Mouse (Mus musculus) MEL (cell line): ENCODE measurements at regions not wholly inside any gene's neighbourhood (a gene's known extent, or its start where the extent isn't known, plus 50 kb on each side); places are given as distances from the start of the nearest gene placed in this dataset.
"Not testable (repeated sequence)": the region's sequence is repeated elsewhere in the genome, so short reads cannot be mapped to it uniquely, and the experiment has no call there.

Experiments
- DNase-seq: peaks from one replicate; pipeline ENCODE4 v3.0.0; 2011; ENCODE audit warnings: low read depth, low spot score
- H3K27ac ChIP-seq: 2 replicates; pipeline ENCODE4 v1.5.1; 2012; ENCODE audit warnings: low read depth, mild to moderate bottlenecking, control low read depth, low read length, moderate library complexity; ENCODE audit not compliant: control insufficient read depth
- H3K27me3 ChIP-seq, 2 experiments: fragments of 150-350 bp in 1 of 2; sonication (generic) in 1 of 2; 2 replicates each; pipeline ENCODE4 v1.6.1; 2012; ENCODE audit warnings: low read length in 2 of 2, mild to moderate bottlenecking in 2 of 2, improper control_type of control experiment in 1 of 2, moderate library complexity in 1 of 2; ENCODE audit not compliant: insufficient read depth in 2 of 2, control insufficient read depth in 1 of 2
- H3K36me3 ChIP-seq, 2 experiments: 2 replicates each; pipeline ENCODE4 v1.6.1; 2012 to 2014; ENCODE audit warnings: low read length in 2 of 2, improper control_type of control experiment in 1 of 2, inconsistent platforms in 1 of 2, mild to moderate bottlenecking in 1 of 2; ENCODE audit not compliant: insufficient read depth in 2 of 2, control insufficient read depth in 1 of 2
- H3K4me1 ChIP-seq, 2 experiments: fragments of 150-350 bp in 1 of 2; sonication (generic) in 1 of 2; 2 replicates each; pipeline ENCODE4 v1.6.1; 2012; ENCODE audit warnings: low read length in 2 of 2, improper control_type of control experiment in 1 of 2, mild to moderate bottlenecking in 1 of 2; ENCODE audit not compliant: insufficient read depth in 2 of 2, control insufficient read depth in 1 of 2
- H3K4me3 ChIP-seq, 2 experiments: fragments of 150-350 bp in 1 of 2; sonication (generic) in 1 of 2; 2 replicates each; pipeline ENCODE4 v1.5.1; 2012; ENCODE audit warnings: low read depth in 2 of 2, low read length in 2 of 2, mild to moderate bottlenecking in 2 of 2, moderate library complexity in 2 of 2, control low read depth in 1 of 2, improper control_type of control experiment in 1 of 2; ENCODE audit not compliant: control insufficient read depth in 1 of 2, insufficient read depth in 1 of 2
- H3K79me2 ChIP-seq: 2 replicates; pipeline ENCODE4 v1.6.1; 2012; ENCODE audit warnings: mild to moderate bottlenecking, low read length, moderate library complexity; ENCODE audit not compliant: control insufficient read depth, poor library complexity, insufficient read depth
- H3K9ac ChIP-seq: 2 replicates; pipeline ENCODE4 v1.6.1; 2012; ENCODE audit warnings: low read depth, mild to moderate bottlenecking, control low read depth, low read length, moderate library complexity; ENCODE audit not compliant: control insufficient read depth, poor library complexity, severe bottlenecking
- H3K9me3 ChIP-seq: fragments of 150-350 bp; sonication (generic); replicated peaks from 2 replicates; pipeline ENCODE4 v1.6.1; 2012; ENCODE audit warnings: mild to moderate bottlenecking, low read length, improper control_type of control experiment, moderate library complexity; ENCODE audit not compliant: insufficient read depth
- CHD2 ChIP-seq: IDR thresholded peaks from 2 replicates; pipeline ENCODE4 v1.6.1; 2011; ENCODE audit warnings: low read length, improper control_type of control experiment
- E2F4 ChIP-seq: IDR thresholded peaks from 2 replicates; pipeline ENCODE4 v1.6.1; 2011; ENCODE audit warnings: low read depth, low read length, improper control_type of control experiment, borderline replicate concordance
- ELF1 ChIP-seq: IDR thresholded peaks from 2 replicates; pipeline ENCODE4 v1.6.1; 2014; ENCODE audit warnings: low read depth, mild to moderate bottlenecking, inconsistent platforms, low read length, improper control_type of control experiment, moderate library complexity
- ETS1 ChIP-seq: IDR thresholded peaks from 2 replicates; pipeline ENCODE4 v1.6.1; 2012; ENCODE audit warnings: low read depth, mild to moderate bottlenecking, inconsistent platforms, low read length, improper control_type of control experiment, moderate library complexity
- JUND ChIP-seq: IDR thresholded peaks from 2 replicates; pipeline ENCODE4 v1.6.1; 2011; ENCODE audit warnings: low read depth, mild to moderate bottlenecking, improper control_type of control experiment, low read length
- MAFK ChIP-seq: IDR thresholded peaks from 2 replicates; pipeline ENCODE4 v1.6.1; 2011; ENCODE audit warnings: low read depth, mild to moderate bottlenecking, low read length, improper control_type of control experiment, borderline replicate concordance
- MEF2A ChIP-seq: IDR thresholded peaks from 2 replicates; pipeline ENCODE4 v1.6.1; 2014; ENCODE audit warnings: low read depth, mild to moderate bottlenecking, inconsistent platforms, low read length, improper control_type of control experiment; ENCODE audit not compliant: poor library complexity, insufficient replicate concordance, severe bottlenecking; ENCODE audit errors: extremely low read depth
- ZC3H11A ChIP-seq: IDR thresholded peaks from 2 replicates; pipeline ENCODE4 v1.6.1; 2012; ENCODE audit warnings: low read depth, mild to moderate bottlenecking, inconsistent platforms, low read length, improper control_type of control experiment

DNA sequence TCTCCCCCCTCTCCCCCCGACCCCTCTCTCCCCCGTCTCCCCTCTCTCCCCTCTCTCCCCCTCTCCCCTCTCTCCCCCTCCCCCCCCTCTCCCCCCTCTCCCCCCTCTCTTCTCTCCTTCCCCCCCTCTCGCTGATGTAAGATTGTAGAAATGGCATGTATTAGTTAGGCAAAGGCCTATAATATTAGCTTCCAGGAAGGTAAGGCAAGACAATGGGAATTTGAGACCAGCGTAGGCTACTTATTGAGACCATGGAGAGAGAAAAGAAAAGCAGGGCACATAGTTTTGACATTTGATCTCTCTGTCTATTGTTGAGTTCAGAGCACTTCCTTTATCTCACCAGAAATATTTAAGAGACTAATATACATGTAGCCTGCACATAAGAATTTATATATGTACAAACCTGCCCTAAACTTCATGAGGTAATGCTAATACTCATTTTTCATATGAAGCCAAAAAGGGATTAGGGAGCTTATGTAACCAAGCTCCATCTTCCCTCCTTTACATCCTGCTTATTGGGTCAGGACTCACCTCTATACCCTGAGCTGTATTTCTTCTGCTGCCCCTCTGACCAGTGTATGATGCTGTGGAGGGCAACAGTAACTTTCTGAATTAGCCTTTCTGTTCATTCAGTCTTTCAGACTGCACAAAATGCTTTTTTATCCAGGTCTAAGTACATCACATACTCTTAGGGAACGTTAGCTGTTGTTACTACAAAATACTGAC lies 522.3 kb downstream of the Sema5a start:
- Histone ChIP-seq H3K27me3 (no peaks in the 10 kb centered on the region), H3K4me3 (no peak overlapping the region)
- TF ChIP-seq MEF2A (no peak), ZC3H11A (no peak), ELF1 (no peak), E2F4 (no peak), MAFK (no peak), ETS1 (no peak), CHD2 (no peak), JUND (no peak)

GRCm38 (mm10) chr15:32778226-32778598 lies 533.6 kb downstream of the Sema5a start:
- H3K27ac ChIP-seq, H3K36me3 ChIP-seq, H3K9me3 ChIP-seq, H3K9ac ChIP-seq, H3K27me3 ChIP-seq, H3K4me1 ChIP-seq, H3K4me3 ChIP-seq, DNase-seq, H3K79me2 ChIP-seq: not testable (repeated sequence)

More for the DNA sequence above, 522.3 kb downstream of the Sema5a start:
- Histone ChIP-seq H3K79me2 (no peaks in the 10 kb centered on the region), H3K36me3 (no peaks in the 10 kb centered on the region), H3K4me1 (no peaks in the 10 kb centered on the region), H3K9me3 (no peaks in the 10 kb centered on the region), H3K27ac (no peak overlapping the region), H3K9ac (no peak overlapping the region)
- no peak for DNase-seq

DNA sequence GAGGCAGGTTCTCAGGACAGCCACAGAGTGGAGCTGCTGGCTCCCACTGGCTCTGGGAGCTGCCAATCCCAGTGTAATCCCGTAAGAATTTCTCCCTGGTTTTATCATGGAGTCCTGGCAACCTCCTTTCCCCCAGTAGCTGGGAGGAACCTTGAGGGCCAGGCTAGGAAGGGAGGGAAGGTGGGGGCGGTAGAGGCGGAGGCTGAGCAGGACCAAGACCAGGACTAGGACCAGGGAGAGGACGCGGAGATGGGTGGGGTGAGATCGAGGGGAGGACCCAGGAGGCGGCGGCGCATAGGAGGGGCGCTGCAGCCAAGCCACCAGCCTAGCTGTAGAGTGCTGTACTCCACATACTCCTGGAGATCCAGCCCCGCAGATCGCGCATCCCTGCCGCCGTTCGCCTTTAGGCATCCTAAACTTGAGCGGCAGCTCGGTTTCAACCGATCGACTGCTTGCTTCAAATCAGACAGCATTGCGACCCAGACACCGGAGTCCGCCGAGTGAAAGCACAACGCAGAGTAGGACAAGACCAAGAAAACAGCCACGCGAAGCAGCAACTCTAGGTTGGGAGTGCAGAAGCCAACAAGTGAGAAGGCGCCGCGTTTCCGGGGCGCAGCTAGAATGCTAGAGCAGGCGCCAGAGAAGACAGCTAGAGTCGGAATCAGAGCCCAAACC lies 534.1 kb downstream of the Sema5a start:
- H3K27ac ChIP-seq, H3K36me3 ChIP-seq, H3K9me3 ChIP-seq, H3K27me3 ChIP-seq, H3K4me1 ChIP-seq, H3K4me3 ChIP-seq, DNase-seq, H3K79me2 ChIP-seq, H3K9ac ChIP-seq: not testable (repeated sequence)

GRCm38 (mm10) chr15:32779274-32779615 lies 534.6 kb downstream of the Sema5a start:
- H3K9ac ChIP-seq, H3K79me2 ChIP-seq, H3K27me3 ChIP-seq, DNase-seq, H3K36me3 ChIP-seq, H3K4me3 ChIP-seq, H3K27ac ChIP-seq, H3K4me1 ChIP-seq, H3K9me3 ChIP-seq: not testable (repeated sequence)

- H3K4me3 ChIP-seq, DNase-seq, H3K79me2 ChIP-seq, H3K36me3 ChIP-seq, H3K9ac ChIP-seq, H3K27ac ChIP-seq, H3K9me3 ChIP-seq, H3K4me1 ChIP-seq, H3K27me3 ChIP-seq: not testable (repeated sequence)
Observed at GRCm38 (mm10) chr15:32781609-32782008, 537.0 kb downstream of the Sema5a start.
